Mouse (Mus musculus): Measurements from ENCODE around the gene Vgll4.
"Not testable (repeated sequence)": the region's sequence is repeated elsewhere in the genome, so short reads cannot be mapped to it uniquely, and the experiment has no call there.

Gene Vgll4

GRCm38 (mm10) chr6:114893427-114894209 lies 76.2 kb downstream of the Vgll4 start:
- peak; percentile 51 to 59 for DNase-seq (ENCODE audit: low spot score in 2 of 2)

GRCm38 (mm10) chr6:114892363-114892762 lies 77.4 kb downstream of the Vgll4 start:
- no peak for DNase-seq (ENCODE audit: low spot score in 2 of 2)

- no peak for DNase-seq (ENCODE audit: low spot score in 2 of 2)
Observed at GRCm38 (mm10) chr6:114891771-114892170, 78.0 kb downstream of the Vgll4 start.

GRCm38 (mm10) chr6:114891272-114891671 lies 78.5 kb downstream of the Vgll4 start:
- DNase-seq (ENCODE audit: low spot score in 2 of 2), result no peak

- no peak for DNase-seq (ENCODE audit: low spot score in 2 of 2)
Observed at GRCm38 (mm10) chr6:114890411-114891115, 79.2 kb downstream of the Vgll4 start.

- DNase-seq (ENCODE audit: low spot score in 2 of 2), result not testable (repeated sequence)
Observed at GRCm38 (mm10) chr6:114889971-114890370, 79.8 kb downstream of the Vgll4 start.

- DNase-seq (ENCODE audit: low spot score in 2 of 2), result no peak
Observed at GRCm38 (mm10) chr6:114888922-114889321, 80.9 kb downstream of the Vgll4 start.

GRCm38 (mm10) chr6:114886504-114887361 lies 83.1 kb downstream of the Vgll4 start:
- no peak for DNase-seq (ENCODE audit: low spot score in 2 of 2)

- no peak for DNase-seq (ENCODE audit: low spot score in 2 of 2)
Observed at GRCm38 (mm10) chr6:114886012-114886411, 83.8 kb downstream of the Vgll4 start.

- DNase-seq (ENCODE audit: low spot score in 2 of 2), result no peak
Observed at GRCm38 (mm10) chr6:114885129-114885528, 84.7 kb downstream of the Vgll4 start.

GRCm38 (mm10) chr6:114883261-114883740 lies 86.5 kb downstream of the Vgll4 start:
- DNase-seq (ENCODE audit: low spot score in 2 of 2), result no peak

GRCm38 (mm10) chr6:114882675-114883074 lies 87.1 kb downstream of the Vgll4 start:
- no peak for DNase-seq (ENCODE audit: low spot score in 2 of 2)

GRCm38 (mm10) chr6:114882212-114882611 lies 87.6 kb downstream of the Vgll4 start:
- no peak for DNase-seq (ENCODE audit: low spot score in 2 of 2)

GRCm38 (mm10) chr6:114880798-114881197 lies 89.0 kb downstream of the Vgll4 start:
- DNase-seq (ENCODE audit: low spot score in 2 of 2), result no peak

GRCm38 (mm10) chr6:114878841-114879520 lies 90.8 kb downstream of the Vgll4 start:
- DNase-seq (ENCODE audit: low spot score in 2 of 2), result no peak

GRCm38 (mm10) chr6:114876546-114876945 lies 93.2 kb downstream of the Vgll4 start:
- DNase-seq (ENCODE audit: low spot score in 2 of 2), result no peak

- no peak for DNase-seq (ENCODE audit: low spot score in 2 of 2)
Observed at GRCm38 (mm10) chr6:114876033-114876432, 93.8 kb downstream of the Vgll4 start.

GRCm38 (mm10) chr6:114875018-114875558 lies 94.7 kb downstream of the Vgll4 start:
- peak; percentile 66 to 78 for DNase-seq (ENCODE audit: low spot score in 2 of 2)

- no peak for DNase-seq (ENCODE audit: low spot score in 2 of 2)
Observed at GRCm38 (mm10) chr6:114874138-114874928, 95.5 kb downstream of the Vgll4 start.

GRCm38 (mm10) chr6:114873808-114874137 lies 96.0 kb downstream of the Vgll4 start:
- no peak for DNase-seq (ENCODE audit: low spot score in 2 of 2)
